Mouse (Mus musculus): Measurements from ENCODE around the gene Zfp697. TPM values are rescaled to one million over a fixed set of nuclear protein-coding genes. Genes with fewer than 3 reads are reported as not detected.

Gene Zfp697
- 10 to 100 TPM; 26.9 to 30.8 (median 27.6) TPM for total RNA-seq (2022)

- peak; percentile 63 to 76 for DNase-seq (ENCODE audit: low spot score in 2 of 2)
Observed at GRCm38 (mm10) chr3:98382246-98382939, at the start of gene Zfp697. Zfp697 (plus strand) TSS chr3:98382461.

- DNase-seq (ENCODE audit: low spot score in 2 of 2), result no peak
Observed at GRCm38 (mm10) chr3:98334010-98334409, 48.3 kb upstream of the Zfp697 start.

GRCm38 (mm10) chr3:98335331-98335730 lies 46.9 kb upstream of the Zfp697 start:
- DNase-seq (ENCODE audit: low spot score in 2 of 2), result no peak

- DNase-seq (ENCODE audit: low spot score in 2 of 2), result no peak
Observed at GRCm38 (mm10) chr3:98335886-98336285, 46.4 kb upstream of the Zfp697 start.

- DNase-seq (ENCODE audit: low spot score in 2 of 2), result no peak
Observed at GRCm38 (mm10) chr3:98336661-98337654, 45.3 kb upstream of the Zfp697 start.

GRCm38 (mm10) chr3:98338584-98339041 lies 43.6 kb upstream of the Zfp697 start:
- no peak for DNase-seq (ENCODE audit: low spot score in 2 of 2)

GRCm38 (mm10) chr3:98339097-98339705 lies 43.1 kb upstream of the Zfp697 start:
- DNase-seq (ENCODE audit: low spot score in 2 of 2), result peak in 1 of 2 experiments; percentile 38

- peak; percentile 27 to 35 for DNase-seq (ENCODE audit: low spot score in 2 of 2)
Observed at GRCm38 (mm10) chr3:98339706-98340109, 42.6 kb upstream of the Zfp697 start, which contains the start of gene Phgdh. Phgdh (minus strand) TSS chr3:98339990.

- no peak for DNase-seq (ENCODE audit: low spot score in 2 of 2)
Observed at GRCm38 (mm10) chr3:98340818-98341594, 41.3 kb upstream of the Zfp697 start.

- DNase-seq (ENCODE audit: low spot score in 2 of 2), result no peak
Observed at GRCm38 (mm10) chr3:98343235-98343634, 39.0 kb upstream of the Zfp697 start.

- no peak for DNase-seq (ENCODE audit: low spot score in 2 of 2)
Observed at GRCm38 (mm10) chr3:98348106-98348505, 34.2 kb upstream of the Zfp697 start.

- no peak for DNase-seq (ENCODE audit: low spot score in 2 of 2)
Observed at GRCm38 (mm10) chr3:98348705-98349104, 33.6 kb upstream of the Zfp697 start.

GRCm38 (mm10) chr3:98353892-98354291 lies 28.4 kb upstream of the Zfp697 start:
- peak; percentile 23 to 24 for DNase-seq (ENCODE audit: low spot score in 2 of 2)

- no peak for DNase-seq (ENCODE audit: low spot score in 2 of 2)
Observed at GRCm38 (mm10) chr3:98355344-98356025, 26.8 kb upstream of the Zfp697 start.

GRCm38 (mm10) chr3:98356026-98356365 lies 26.3 kb upstream of the Zfp697 start:
- no peak for DNase-seq (ENCODE audit: low spot score in 2 of 2)

GRCm38 (mm10) chr3:98356632-98357370 lies 25.5 kb upstream of the Zfp697 start:
- DNase-seq (ENCODE audit: low spot score in 2 of 2), result no peak

GRCm38 (mm10) chr3:98362753-98363152 lies 19.5 kb upstream of the Zfp697 start:
- no peak for DNase-seq (ENCODE audit: low spot score in 2 of 2)

GRCm38 (mm10) chr3:98366086-98366485 lies 16.2 kb upstream of the Zfp697 start:
- no peak for DNase-seq (ENCODE audit: low spot score in 2 of 2)

- DNase-seq (ENCODE audit: low spot score in 2 of 2), result no peak
Observed at GRCm38 (mm10) chr3:98366823-98367222, 15.4 kb upstream of the Zfp697 start.

GRCm38 (mm10) chr3:98368283-98368682 lies 14.0 kb upstream of the Zfp697 start:
- no peak for DNase-seq (ENCODE audit: low spot score in 2 of 2)
